Mouse (Mus musculus) stomach, embryonic 15.5 days (tissue): ENCODE results near the gene Dnajb4. TPM values are rescaled to one million over a fixed set of nuclear protein-coding genes. Genes with fewer than 3 reads are reported as not detected.

Experiments
- ATAC-seq: fragments of 200-750 bp; cut with Nextera tagmentation; 2 replicates; pipeline ENCODE4 v1.8.0; 2017; ENCODE audit warnings: low read depth, moderate number of reproducible peaks, moderate TSS enrichment; ENCODE audit not compliant: insufficient read depth, low FRiP score
- H3K27ac ChIP-seq: fragments of 300-500 bp; sonication (generic); 2 replicates; pipeline ENCODE4 v1.5.1; 2015; ENCODE audit warnings: mild to moderate bottlenecking, inconsistent platforms
- H3K27me3 ChIP-seq: fragments of 300-500 bp; sonication (generic); replicated peaks from 2 replicates; pipeline ENCODE4 v1.6.1; 2015; ENCODE audit warnings: inconsistent platforms
- H3K36me3 ChIP-seq: fragments of 300-500 bp; sonication (generic); 2 replicates; pipeline ENCODE4 v1.6.1; 2015; ENCODE audit warnings: inconsistent platforms
- H3K4me1 ChIP-seq: fragments of 300-500 bp; sonication (generic); 2 replicates; pipeline ENCODE4 v1.6.1; 2015; ENCODE audit warnings: inconsistent platforms
- H3K4me2 ChIP-seq: fragments of 300-500 bp; sonication (generic); 2 replicates; pipeline ENCODE4 v1.6.1; 2015; ENCODE audit warnings: mild to moderate bottlenecking, inconsistent platforms
- H3K4me3 ChIP-seq: fragments of 300-500 bp; sonication (generic); replicated peaks from 2 replicates; pipeline ENCODE4 v1.5.1; 2015; ENCODE audit warnings: inconsistent platforms
- H3K9ac ChIP-seq: fragments of 300-500 bp; sonication (generic); 2 replicates; pipeline ENCODE4 v1.6.1; 2015; ENCODE audit warnings: inconsistent platforms
- H3K9me3 ChIP-seq: fragments of 300-500 bp; sonication (generic); 2 replicates; pipeline ENCODE4 v1.6.1; 2016; ENCODE audit warnings: inconsistent platforms
- WGBS: fragments of 180-500 bp; shearing (Covaris S2); methylation state at CpG from one replicate; pipeline ENCODE4 v1.1.7; 2015; 5-methylcytosine and 5-hydroxymethylcytosine counted together
- polyA plus RNA-seq: library from polyadenylated mRNA; unstranded; fragments of >200 nt; fragmentation: Nextera tagmentation; extraction: Ambion mirVana; gene quantifications from 2 replicates; pipeline ENCODE4 v1.2.1, GENCODE M21; 2015

The Dnajb4 gene
- polyA plus RNA-seq, 1 experiment from 2014 or later: 34.9 TPM

DNA sequence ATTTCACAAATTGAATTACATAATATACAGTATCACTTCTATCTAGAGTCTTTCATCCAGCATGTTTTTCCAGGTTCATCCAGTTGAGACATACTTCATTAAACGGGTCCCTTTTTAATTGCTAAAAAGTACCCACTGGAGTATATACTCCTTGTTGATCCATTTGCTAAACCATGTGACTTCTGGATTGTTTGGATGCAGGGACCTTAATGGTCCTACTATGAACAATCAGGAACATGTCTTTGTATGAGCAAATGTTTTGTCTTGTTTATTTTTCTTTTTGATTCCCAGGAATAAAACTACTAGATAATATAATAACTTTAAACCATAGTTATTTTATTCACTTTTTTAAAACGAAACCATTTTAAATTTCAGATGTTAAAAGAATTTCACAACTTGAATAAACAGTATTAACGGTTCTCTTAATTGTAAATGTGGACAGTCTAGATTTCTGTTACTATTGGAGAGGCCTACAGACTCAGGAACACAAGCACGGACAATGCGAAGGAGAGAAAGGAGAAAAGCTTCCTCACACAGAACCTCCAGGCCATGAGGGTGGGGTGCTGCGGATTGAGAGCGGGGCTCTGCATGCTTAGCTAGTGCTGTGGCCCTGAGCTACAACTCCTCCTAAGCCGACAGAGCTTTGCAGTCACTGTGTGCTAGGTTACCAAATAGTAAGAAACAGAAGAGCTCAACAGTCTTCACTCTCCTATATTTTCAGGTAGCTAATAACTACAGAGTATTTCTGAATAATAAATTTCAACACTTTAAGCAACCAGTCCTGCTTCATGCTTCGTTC is 19.2 kb downstream of the Dnajb4 start:
- Histone ChIP-seq H3K36me3 (no peaks in the 10 kb centered on the region), H3K9me3 (no peaks in the 10 kb centered on the region), H3K4me1 (peaks cover 3% of the 10 kb centered on the region; the same call in 1 of the 2 replicates), H3K4me3 (peak overlapping the region; percentile 21), H3K4me2 (peak overlapping the region; percentile 50), H3K27me3 (no peaks in the 10 kb centered on the region), H3K27ac (peak overlapping the region; percentile 67), H3K9ac (no peak overlapping the region)
- no peak for ATAC-seq
- WGBS: 61% methylated on average over 9 of the region's 9 CpGs

GRCm38 (mm10) chr3:152189306-152189705 is 20.8 kb downstream of the Dnajb4 start:
- Histone ChIP-seq H3K9me3 (no peaks in the 10 kb centered on the region), H3K27ac (peak overlapping the region; percentile 68), H3K4me2 (peak overlapping the region; percentile 23; the same call in 1 of the 2 replicates), H3K4me3 (no peak overlapping the region), H3K9ac (no peak overlapping the region), H3K4me1 (peaks cover 3% of the 10 kb centered on the region; the same call in 1 of the 2 replicates), H3K36me3 (no peaks in the 10 kb centered on the region), H3K27me3 (no peaks in the 10 kb centered on the region)
- WGBS: 29% methylated on average over 4 of the region's 4 CpGs
- ATAC-seq: no peak

- Histone ChIP-seq H3K4me1 (peaks cover 2% of the 10 kb centered on the region; the same call in 1 of the 2 replicates), H3K36me3 (no peaks in the 10 kb centered on the region), H3K9ac (no peak overlapping the region), H3K4me2 (no peak overlapping the region), H3K27ac (no peak overlapping the region), H3K27me3 (no peaks in the 10 kb centered on the region), H3K4me3 (no peak overlapping the region), H3K9me3 (no peaks in the 10 kb centered on the region)
- WGBS: 63% methylated on average over 6 of the region's 6 CpGs
- ATAC-seq: no peak
Measured at GRCm38 (mm10) chr3:152186106-152186505, 24.0 kb downstream of the Dnajb4 start.

- H3K36me3 ChIP-seq: no peaks in the 10 kb centered on the region
- no peak overlapping the region for H3K4me2 ChIP-seq
- WGBS: 90% methylated on average over 9 of the region's 9 CpGs
- H3K9ac ChIP-seq: no peak overlapping the region
- H3K4me3 ChIP-seq: no peak overlapping the region
- no peaks in the 10 kb centered on the region for H3K27me3 ChIP-seq
- no peaks in the 10 kb centered on the region for H3K9me3 ChIP-seq
- no peaks in the 10 kb centered on the region for H3K4me1 ChIP-seq
- ATAC-seq: no peak
- H3K27ac ChIP-seq: no peak overlapping the region
Measured at GRCm38 (mm10) chr3:152183522-152183921, 26.6 kb downstream of the Dnajb4 start.

DNA sequence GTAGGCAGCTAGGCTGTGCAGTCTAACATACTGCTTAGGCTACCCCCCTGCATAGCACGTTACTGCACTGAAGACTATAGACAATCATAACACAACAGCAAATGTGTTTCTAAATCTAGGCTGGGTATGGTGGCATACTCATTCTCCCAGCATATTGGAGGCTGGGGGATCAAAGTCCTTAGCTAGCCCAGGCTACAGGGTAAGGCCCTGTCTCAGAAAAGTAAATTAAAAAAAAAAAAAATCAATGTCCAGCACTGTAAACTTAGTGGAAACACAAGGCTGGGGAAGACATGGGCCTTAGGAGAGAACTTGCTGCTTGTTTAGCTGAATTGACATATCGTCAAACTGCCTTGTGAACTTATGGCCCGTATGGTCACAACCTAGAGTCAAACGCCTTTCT is 29.5 kb downstream of the Dnajb4 start:
- Histone ChIP-seq H3K27me3 (no peaks in the 10 kb centered on the region), H3K36me3 (no peaks in the 10 kb centered on the region), H3K27ac (no peak overlapping the region), H3K4me1 (no peaks in the 10 kb centered on the region), H3K9ac (no peak overlapping the region), H3K4me3 (no peak overlapping the region), H3K4me2 (no peak overlapping the region), H3K9me3 (no peaks in the 10 kb centered on the region)
- ATAC-seq: no peak
- WGBS: 82% methylated on average over 4 of the region's 4 CpGs

DNA sequence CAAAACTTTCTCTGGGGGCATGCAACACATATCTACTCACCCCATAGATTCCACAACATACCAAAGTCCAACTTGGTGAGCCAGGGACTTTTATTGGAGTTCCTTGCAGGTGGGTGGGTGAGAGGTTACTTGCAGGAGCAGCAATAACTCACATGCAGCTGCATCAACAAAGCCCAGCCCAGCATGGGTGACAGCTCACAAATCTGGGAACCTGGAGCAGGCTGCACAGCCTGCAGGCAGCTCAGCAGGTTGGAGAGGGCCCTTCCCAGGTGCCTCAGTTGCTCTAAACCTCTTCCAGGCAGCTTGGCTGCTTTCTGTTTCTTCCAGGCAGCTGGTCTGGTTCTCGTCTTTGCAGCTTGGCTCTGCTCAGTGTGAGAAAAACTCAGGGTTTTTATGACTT is 30.8 kb downstream of the Dnajb4 start:
- H3K4me1 ChIP-seq: no peaks in the 10 kb centered on the region
- no peak overlapping the region for H3K9ac ChIP-seq
- H3K27ac ChIP-seq: no peak overlapping the region
- H3K4me3 ChIP-seq: no peak overlapping the region
- ATAC-seq: 0 out of 2 replicates have a peak, but pooled peaks have one; percentile 60
- no peaks in the 10 kb centered on the region for H3K9me3 ChIP-seq
- no peaks in the 10 kb centered on the region for H3K36me3 ChIP-seq
- H3K27me3 ChIP-seq: no peaks in the 10 kb centered on the region
- WGBS: 34% methylated on average over 1 of the region's 1 CpGs
- no peak overlapping the region for H3K4me2 ChIP-seq

- Histone ChIP-seq H3K9me3 (no peaks in the 10 kb centered on the region), H3K27ac (no peak overlapping the region), H3K4me3 (no peak overlapping the region), H3K4me1 (no peaks in the 10 kb centered on the region), H3K36me3 (no peaks in the 10 kb centered on the region), H3K27me3 (no peaks in the 10 kb centered on the region), H3K9ac (no peak overlapping the region), H3K4me2 (no peak overlapping the region)
- WGBS: 84% methylated on average over 4 of the region's 4 CpGs
- ATAC-seq: no peak
Measured at GRCm38 (mm10) chr3:152178816-152179215, 31.3 kb downstream of the Dnajb4 start.

DNA sequence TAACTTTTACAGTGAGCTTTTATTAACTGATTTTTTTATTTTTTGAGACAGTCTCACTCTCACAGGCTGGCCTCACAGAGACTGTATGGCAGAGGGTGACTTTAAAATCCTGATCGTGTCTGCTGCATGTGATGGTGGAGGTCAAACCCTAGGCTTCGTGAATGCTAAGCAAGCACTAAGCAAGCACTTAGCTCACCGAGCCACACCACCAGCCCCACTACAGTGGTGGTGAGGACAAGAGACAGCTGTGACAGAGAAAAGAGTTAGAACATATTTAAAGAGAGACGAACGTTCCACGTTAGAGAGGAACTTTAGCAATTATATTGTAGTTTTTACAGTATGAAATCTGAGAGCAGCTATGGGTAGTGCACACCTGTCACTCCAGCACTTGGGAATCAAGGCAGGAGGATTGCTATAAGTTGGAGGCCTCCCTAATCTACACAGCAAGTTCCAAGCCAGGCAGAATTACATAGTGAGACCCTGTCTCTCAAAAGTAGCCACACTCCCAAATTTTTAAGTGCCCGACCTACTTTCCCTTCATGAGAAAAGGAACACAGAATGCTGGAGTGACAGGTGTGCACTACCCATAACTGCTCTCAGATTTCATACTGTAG is 37.7 kb downstream of the Dnajb4 start:
- no peaks in the 10 kb centered on the region for H3K27me3 ChIP-seq
- H3K4me2 ChIP-seq: no peak overlapping the region
- no peak overlapping the region for H3K27ac ChIP-seq
- H3K9ac ChIP-seq: no peak overlapping the region
- no peaks in the 10 kb centered on the region for H3K36me3 ChIP-seq
- 56% methylated on average over 7 of the region's 7 CpGs for WGBS
- no peaks in the 10 kb centered on the region for H3K4me1 ChIP-seq
- H3K9me3 ChIP-seq: no peaks in the 10 kb centered on the region
- no peak overlapping the region for H3K4me3 ChIP-seq
- ATAC-seq: no peak

- Histone ChIP-seq H3K9ac (no peak overlapping the region), H3K9me3 (no peaks in the 10 kb centered on the region), H3K27me3 (no peaks in the 10 kb centered on the region), H3K36me3 (no peaks in the 10 kb centered on the region), H3K27ac (no peak overlapping the region), H3K4me1 (0 out of 2 replicates have a peak, but pooled peaks cover 2% of the 10 kb centered on the region), H3K4me3 (no peak overlapping the region), H3K4me2 (no peak overlapping the region)
- no peak for ATAC-seq
- 43% methylated on average over 7 of the region's 7 CpGs for WGBS
Measured at GRCm38 (mm10) chr3:152171862-152172261, 38.2 kb downstream of the Dnajb4 start.

- H3K4me1 ChIP-seq: 0 out of 2 replicates have a peak, but pooled peaks cover 5% of the 10 kb centered on the region
- no peak overlapping the region for H3K9ac ChIP-seq
- no peaks in the 10 kb centered on the region for H3K36me3 ChIP-seq
- no peaks in the 10 kb centered on the region for H3K27me3 ChIP-seq
- WGBS: 52% methylated on average over 2 of the region's 2 CpGs
- no peak overlapping the region for H3K4me2 ChIP-seq
- no peaks in the 10 kb centered on the region for H3K9me3 ChIP-seq
- no peak for ATAC-seq
- H3K27ac ChIP-seq: no peak overlapping the region
- H3K4me3 ChIP-seq: no peak overlapping the region
Measured at GRCm38 (mm10) chr3:152171236-152171635, 38.9 kb downstream of the Dnajb4 start.

- H3K36me3 ChIP-seq: no peaks in the 10 kb centered on the region
- H3K4me3 ChIP-seq: no peak overlapping the region
- H3K27me3 ChIP-seq: no peaks in the 10 kb centered on the region
- no peak overlapping the region for H3K9ac ChIP-seq
- ATAC-seq: no peak
- WGBS: 7% methylated on average over 1 of the region's 1 CpGs
- H3K4me2 ChIP-seq: no peak overlapping the region
- peaks cover 13% of the 10 kb centered on the region for H3K4me1 ChIP-seq
- no peaks in the 10 kb centered on the region for H3K9me3 ChIP-seq
- H3K27ac ChIP-seq: no peak overlapping the region; the same call in 1 of the 2 replicates
Measured at GRCm38 (mm10) chr3:152170407-152170806, 39.7 kb downstream of the Dnajb4 start.

DNA sequence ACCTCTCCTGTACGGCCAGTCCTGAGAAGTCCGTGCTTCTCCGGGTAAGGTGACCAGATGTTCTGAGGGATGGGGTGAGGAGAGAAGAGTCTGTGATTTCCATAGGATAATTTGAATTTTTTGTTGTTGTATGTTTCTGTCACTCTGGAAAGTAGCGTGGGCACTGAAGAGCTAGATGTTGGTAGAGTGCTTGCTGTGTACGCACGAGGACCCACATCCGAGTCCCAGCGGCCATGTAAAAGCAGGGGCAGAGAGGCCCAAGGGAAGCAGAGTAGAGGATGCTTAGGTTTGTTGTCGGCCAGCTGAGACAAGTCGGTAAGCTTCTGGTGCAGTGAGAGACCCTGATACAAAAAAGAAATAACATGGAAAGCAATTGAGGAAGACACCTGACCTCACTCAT is 42.1 kb downstream of the Dnajb4 start:
- Histone ChIP-seq H3K9me3 (no peaks in the 10 kb centered on the region), H3K27me3 (no peaks in the 10 kb centered on the region), H3K4me3 (no peak overlapping the region), H3K4me2 (no peak overlapping the region), H3K36me3 (no peaks in the 10 kb centered on the region), H3K27ac (no peak overlapping the region), H3K9ac (no peak overlapping the region), H3K4me1 (peaks cover 15% of the 10 kb centered on the region)
- no peak for ATAC-seq
- 93% methylated on average over 10 of the region's 10 CpGs for WGBS
